Mouse (Mus musculus): Measurements from ENCODE around the gene Dhfr.

Dhfr gene

DNA sequence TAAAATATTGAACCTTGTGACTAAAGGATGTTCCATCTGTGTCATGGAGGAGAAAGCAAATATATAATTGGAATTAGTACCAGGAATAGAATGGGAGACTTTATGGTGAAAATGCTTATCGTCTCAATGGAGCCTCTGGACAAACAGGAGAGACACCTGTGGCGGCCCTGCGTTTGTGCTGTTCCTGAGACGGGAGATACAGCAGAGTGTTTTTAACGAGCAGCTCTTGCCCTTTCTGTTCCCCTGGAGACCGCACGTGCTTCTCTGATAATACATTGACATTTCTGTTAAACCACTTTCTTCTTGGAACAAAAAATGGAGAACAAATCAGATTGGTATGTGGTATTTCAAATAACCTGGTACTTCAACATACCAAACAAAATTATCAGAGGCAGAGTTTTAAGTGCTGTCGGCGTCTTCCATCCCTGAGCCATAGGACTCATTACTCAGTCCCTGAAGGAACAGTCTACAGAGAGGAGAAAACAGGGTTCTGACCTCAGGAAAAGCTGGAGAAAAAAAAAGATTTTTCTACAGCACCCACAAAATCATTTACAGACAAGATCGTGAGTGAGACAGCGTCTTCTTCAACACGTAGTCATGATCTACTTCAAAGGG lies 38.6 kb downstream of the Dhfr start:
- DNase-seq: no peak

DNA sequence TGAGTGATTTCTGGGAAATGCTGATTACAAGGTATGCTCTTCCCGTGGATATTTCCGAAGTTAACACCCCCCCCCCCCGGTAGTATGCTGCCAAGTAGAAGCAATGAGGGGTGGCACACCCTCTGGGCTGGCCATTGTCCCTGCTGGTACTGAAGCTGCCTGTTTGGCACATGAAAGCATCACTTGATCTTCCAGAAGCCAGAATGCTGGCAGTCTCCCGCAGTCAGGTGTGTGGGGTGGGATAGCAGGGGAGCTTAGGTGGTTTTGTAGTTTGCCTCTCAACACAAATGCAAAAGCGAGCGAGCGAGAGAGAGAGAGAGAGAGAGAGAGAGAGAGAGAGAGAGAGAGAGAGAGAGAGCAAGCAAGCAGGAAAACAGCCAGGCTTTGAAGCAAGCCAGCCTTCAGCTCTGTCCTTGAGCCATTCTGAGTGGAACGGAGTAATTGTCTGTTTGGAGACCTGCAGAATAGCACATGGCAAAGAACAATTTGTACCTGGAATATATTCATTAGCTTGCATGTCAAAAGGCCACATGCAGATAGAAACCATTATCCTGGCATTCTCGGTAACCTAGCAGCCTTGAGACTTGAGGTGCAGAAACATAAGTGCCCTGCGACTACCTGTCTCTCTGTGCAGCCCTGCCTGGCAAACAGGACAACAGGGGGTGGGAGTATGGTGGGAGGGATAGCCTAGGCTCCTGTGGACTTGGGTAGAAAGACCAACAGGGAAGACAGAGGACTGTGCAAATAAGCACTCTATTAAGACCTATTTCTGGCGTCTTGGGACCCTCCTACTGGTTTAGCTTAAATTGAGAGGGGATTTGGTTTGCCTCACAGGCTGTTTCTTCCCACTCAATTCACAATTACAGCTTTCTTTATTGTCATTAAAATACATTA lies 44.2 kb downstream of the Dhfr start:
- no peak for DNase-seq

DNA sequence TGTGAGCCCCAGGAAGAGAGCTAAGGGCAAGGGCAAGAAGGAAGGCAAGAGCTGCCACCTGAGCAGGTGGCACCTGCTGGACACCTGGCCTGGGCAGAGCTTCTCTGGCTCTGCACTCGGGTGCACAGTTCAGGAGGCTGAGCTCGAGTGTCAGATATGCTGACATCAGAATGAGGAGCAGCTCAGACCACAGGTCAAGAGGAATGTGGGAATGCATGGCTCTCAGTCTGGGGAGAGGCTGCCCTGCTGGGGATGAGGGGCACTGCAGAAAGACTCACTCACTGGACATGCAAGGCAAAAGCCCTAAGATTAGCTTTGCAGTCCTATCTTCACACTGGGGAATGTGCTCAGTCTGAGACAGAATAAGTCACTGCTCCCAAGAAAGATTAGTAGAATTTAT lies 47.5 kb downstream of the Dhfr start:
- DNase-seq: peak; percentile 38

DNA sequence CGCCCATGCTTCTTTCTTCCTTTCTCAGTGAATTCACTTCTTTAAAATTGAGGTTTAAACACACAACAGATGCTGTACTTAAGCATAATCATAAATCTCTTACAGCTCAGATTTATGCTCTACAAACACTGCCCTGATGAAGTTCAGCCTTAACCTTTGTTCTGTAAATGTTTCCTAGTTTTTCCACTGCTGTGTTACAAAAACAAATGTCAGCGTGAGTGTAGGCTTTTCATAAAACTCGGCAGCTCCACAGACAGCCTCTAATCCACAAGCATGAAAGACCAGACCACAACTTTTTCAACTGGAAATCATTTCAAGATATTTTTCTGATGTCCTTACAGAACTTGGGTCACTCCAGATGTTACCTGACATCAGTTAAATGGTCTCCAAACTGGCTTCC lies 49.0 kb downstream of the Dhfr start:
- DNase-seq: no peak

DNA sequence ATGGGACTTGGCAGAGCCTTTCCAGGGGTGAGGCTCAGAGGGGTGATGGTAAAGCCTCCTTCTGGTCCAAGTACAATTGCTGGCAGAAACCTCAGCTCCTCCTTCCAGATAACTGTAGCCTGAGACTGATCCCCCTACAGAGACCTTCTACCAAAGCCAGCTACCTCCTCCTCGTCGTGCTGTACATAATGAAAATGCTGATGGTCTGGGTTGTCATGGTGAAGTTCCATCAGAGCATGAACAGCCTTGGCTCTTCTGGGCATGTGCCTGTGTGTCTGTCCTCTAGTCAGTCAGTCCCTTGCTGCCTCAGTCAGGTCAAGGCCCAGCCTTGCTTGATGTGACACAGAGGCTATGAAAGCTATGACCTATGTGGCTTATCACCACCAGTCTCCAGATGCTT lies 56.0 kb downstream of the Dhfr start:
- no peak for DNase-seq

DNA sequence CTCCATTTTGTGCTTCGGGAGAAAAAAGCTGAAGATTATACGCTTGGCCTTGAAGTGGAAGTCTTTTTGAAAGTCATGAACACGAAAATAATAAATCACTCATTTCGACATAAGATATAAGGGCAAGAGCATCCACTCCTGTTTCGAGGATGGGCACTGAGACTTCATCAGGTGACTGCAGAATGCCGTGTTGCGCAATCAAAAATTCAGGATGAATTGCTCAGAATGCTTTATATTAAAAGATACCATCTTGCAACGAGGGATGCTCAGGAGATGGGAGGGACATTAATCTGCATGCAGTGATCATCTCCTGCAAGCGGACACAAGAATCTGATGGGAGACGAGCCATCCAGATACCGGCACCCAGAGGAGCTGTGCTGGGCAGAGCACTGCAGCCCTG lies 65.1 kb downstream of the Dhfr start:
- no peak for DNase-seq

DNA sequence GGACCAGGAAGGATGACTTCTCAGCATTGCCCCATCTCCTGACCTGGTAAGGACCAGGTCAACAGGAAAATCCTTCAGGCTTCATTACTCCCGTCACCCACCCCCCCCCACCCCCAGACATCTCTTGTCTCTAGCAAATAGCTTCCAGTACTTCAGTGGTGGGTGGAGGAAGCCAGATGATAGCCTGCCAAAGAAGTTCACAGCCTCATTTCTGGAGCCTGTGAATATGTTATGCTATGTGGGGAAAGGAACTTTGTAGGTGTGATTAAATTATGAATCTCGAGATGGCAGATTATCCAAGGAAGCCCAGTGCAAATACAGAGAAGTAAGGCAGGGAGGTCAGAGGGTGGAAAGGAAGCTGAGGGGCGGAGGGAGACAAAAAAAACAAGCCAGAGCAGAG lies 69.2 kb downstream of the Dhfr start:
- DNase-seq: no peak

DNA sequence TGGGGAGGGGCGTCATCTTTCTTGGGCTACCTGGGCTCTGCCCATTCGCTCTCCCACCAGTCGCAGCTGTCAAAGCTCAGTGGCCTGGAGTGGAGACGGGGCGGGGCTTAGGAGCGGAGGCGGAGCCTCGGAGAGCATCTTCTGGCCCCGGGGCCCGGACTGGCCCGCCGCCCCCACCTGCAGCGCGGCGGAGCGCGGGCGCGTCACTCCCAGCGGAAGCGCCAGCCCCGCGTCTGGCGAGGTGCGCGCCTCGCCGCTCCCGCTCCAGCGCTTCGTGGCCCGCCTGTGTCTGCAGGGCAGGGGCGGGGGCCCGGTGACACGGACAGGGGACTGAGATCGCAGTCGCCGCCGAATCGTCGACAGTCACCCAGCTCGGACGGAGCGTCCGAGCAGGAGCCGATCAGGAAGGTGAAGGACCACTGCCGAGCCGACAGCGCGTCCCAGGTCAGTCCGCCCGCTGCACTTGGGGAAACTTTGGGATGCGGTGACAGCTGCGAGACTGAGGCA lies 71.3 kb downstream of the Dhfr start, which contains the start of gene Ankrd34b:
TSS of gene Ankrd34b (plus strand) at position 139 of the 507 bp plus-strand sequence.
- DNase-seq: peak; percentile 18

DNA sequence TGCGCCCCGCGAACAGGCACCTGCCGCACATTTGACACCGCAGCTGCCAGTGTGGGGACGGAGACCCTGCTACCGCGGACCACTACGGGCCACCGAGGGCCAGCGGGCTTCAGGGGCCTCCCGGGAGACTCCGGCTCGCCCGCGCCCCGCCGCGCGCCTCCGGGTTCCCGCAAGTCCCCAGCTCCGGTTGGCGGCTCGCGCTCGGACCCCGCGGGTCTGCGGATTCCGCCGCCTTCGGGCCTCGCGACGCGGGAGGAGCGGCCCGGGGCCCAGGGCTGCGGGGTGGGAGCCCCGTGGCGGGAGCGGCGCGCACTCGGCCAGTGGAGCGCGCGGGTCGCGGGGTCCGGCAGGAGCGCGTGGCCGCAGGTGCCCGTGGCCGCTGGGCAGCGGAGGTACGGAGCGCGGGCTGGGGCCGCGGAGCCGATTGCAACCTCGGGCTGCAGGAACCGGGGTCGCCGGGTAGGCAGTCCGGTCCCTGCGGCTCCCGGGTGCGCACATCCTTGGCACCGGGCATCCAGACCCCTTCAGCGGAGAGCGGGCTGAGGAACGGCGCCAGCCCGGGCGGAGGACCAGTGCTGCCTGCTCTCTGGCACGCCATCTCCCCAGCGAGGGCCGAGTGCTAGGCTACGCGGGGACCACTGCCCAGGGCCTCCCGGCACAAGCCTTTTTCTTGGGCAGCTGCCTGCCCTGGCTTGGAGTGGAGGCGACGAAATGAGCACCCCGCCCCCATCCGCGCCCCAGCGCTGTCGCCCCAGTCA lies 71.9 kb downstream of the Dhfr start:
- DNase-seq: no peak

DNA sequence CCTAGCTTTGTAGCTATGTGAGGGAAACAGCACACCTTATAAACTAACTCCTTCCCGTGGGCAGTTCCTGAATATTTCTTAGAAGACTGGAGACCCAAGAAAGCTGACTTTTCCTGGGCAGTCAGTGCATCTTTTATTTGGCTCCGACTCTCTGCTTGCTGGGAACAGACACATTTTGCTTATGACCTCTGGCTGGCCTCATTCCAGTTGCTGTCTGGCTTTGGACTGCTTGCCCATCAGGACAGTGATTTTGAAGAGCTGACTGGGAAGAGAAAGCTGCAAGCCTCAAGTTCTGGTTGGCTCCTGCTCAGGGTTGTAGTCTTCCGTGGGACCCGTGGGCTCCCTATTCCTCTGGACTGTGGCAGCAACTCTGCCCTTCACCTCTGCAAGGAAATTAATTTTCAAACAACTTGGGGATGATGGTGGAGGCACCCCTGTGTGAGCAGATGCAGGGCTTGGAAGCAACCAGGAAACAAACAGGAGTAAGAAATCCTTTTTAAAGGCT lies 72.9 kb downstream of the Dhfr start:
- DNase-seq: no peak
